Mouse (Mus musculus) ES-Bruce4 (cell line): Measurements from ENCODE around the gene Sgms2.

Experiments
- CTCF ChIP-seq: IDR thresholded peaks from one replicate; pipeline ENCODE4 v1.8.1; 2011; ENCODE audit warnings: low read depth, low read length
- POLR2A ChIP-seq: IDR thresholded peaks from one replicate; pipeline ENCODE4 v1.8.1; 2011; ENCODE audit warnings: low read length; ENCODE audit not compliant: insufficient read depth

GRCm38 (mm10) chr3:131471435-131471834, 19.8 kb downstream of the Sgms2 start:
- TF ChIP-seq CTCF (no peak), POLR2A (no peak)
